Mouse (Mus musculus): ENCODE measurements around the gene Csnk1e.
A peak's percentile ranks its signal among the peaks of the same experiment; 100 is the strongest.

The Csnk1e gene

GRCm38 (mm10) chr15:79395281-79395680 lies 60.1 kb downstream of the Csnk1e start:
- no peak for TF ChIP-seq GATA4 (IDR thresholded peaks at IDR 0.05; ENCODE audit: insufficient replicate concordance, low read length)

DNA sequence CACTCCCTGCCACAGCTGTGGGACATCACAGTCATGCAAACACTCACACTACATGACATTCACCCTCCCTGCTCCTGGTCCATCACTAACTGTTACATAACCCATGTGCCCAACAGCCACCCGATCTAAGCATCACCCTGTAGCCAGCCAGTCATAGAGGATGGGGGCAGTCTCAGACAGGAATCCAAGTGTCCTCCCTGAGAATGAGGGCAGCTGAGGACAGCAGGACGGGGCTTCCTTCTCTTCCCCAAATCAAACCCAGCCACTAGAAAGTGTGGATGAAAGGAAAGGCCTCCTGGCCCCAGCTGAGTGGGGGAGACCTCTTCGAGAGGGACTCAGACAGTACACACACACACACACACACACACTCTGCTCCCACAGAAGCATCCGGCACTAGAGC lies 60.5 kb downstream of the Csnk1e start:
- no peak for TF ChIP-seq GATA4 (IDR thresholded peaks at IDR 0.05; ENCODE audit: insufficient replicate concordance, low read length)

DNA sequence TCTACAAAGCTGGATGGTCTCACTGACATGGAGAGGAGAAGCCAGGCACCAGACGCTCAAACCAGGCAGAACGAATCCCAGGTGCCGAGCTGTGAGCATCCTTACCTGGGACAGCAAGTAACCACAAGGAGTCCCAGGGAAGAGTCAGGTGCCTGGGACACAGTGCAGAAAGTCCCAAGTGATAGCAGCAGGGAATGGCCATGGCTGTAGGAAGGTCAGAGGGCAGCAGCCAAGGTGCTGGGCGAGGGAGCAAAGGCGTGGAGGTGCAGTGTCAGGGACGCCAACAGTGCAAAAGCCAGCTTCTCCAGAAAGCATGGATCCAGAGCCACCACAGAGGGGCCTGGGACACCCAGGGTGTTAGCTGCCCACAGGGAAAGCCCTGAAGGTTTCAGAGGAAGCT lies 62.3 kb downstream of the Csnk1e start:
- no peak for TF ChIP-seq GATA4 (IDR thresholded peaks at IDR 0.05; ENCODE audit: insufficient replicate concordance, low read length)

- TF ChIP-seq GATA4 (IDR thresholded peaks at IDR 0.05; ENCODE audit: insufficient replicate concordance, low read length): peak; percentile 47; the same call in 1 of the 2 replicates
Measured at GRCm38 (mm10) chr15:79392527-79392926, 62.8 kb downstream of the Csnk1e start.

GRCm38 (mm10) chr15:79391447-79392093 lies 63.8 kb downstream of the Csnk1e start:
- TF ChIP-seq GATA4 (IDR thresholded peaks at IDR 0.05; ENCODE audit: insufficient replicate concordance, low read length): peak; percentile 46; the same call in 1 of the 2 replicates

GRCm38 (mm10) chr15:79390434-79390833 lies 64.9 kb downstream of the Csnk1e start:
- no peak; the same call in 1 of the 2 replicates for TF ChIP-seq GATA4 (IDR thresholded peaks at IDR 0.05; ENCODE audit: insufficient replicate concordance, low read length)

GRCm38 (mm10) chr15:79388171-79388570 lies 67.2 kb downstream of the Csnk1e start:
- TF ChIP-seq GATA4 (IDR thresholded peaks at IDR 0.05; ENCODE audit: insufficient replicate concordance, low read length): no peak

GRCm38 (mm10) chr15:79387611-79388010 lies 67.8 kb downstream of the Csnk1e start:
- TF ChIP-seq GATA4 (IDR thresholded peaks at IDR 0.05; ENCODE audit: insufficient replicate concordance, low read length): no peak

DNA sequence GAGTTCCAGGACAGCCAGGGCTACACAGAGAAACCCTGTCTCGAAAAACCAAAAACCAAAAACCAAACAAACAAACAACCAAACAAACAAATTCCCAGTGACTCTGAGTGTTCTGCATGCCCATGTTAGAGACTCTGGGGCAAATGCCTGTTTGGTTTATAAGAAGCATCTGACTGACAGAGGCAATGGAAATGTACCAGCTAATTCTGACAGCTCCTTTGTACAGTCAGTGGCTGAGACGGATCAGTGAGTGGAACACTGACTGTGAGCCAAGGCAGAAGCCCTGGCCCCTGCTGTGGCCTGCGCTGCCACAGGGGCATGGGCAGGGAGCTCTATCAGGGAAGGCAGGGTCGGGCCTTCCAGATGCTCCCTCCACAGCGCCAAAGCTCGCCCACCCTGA lies 68.3 kb downstream of the Csnk1e start:
- no peak for TF ChIP-seq GATA4 (IDR thresholded peaks at IDR 0.05; ENCODE audit: insufficient replicate concordance, low read length)

DNA sequence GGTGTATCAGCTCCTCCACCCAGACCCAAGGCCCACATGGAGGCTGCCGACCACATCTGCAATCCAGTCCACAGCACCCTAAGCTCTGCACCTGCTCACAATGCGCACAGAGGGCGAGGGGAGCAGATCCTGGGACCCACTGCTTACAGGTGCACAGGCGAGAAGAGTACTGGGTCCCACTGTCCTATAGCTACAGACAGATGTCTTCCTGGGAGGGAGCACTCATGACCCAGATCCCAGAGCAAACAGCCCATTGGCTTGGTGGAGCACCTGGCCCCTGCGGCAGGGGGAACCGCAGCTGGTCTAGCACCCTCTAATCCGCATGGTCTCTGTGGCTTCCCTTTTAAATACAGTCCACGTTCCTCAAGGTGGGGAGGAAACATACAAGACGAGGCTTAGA lies 73.7 kb downstream of the Csnk1e start:
- no peak for TF ChIP-seq GATA4 (IDR thresholded peaks at IDR 0.05; ENCODE audit: insufficient replicate concordance, low read length)

- no peak for TF ChIP-seq GATA4 (IDR thresholded peaks at IDR 0.05; ENCODE audit: insufficient replicate concordance, low read length)
Measured at GRCm38 (mm10) chr15:79380468-79381444, 74.6 kb downstream of the Csnk1e start.

GRCm38 (mm10) chr15:79379658-79380057 lies 75.7 kb downstream of the Csnk1e start:
- no peak for TF ChIP-seq GATA4 (IDR thresholded peaks at IDR 0.05; ENCODE audit: insufficient replicate concordance, low read length)

DNA sequence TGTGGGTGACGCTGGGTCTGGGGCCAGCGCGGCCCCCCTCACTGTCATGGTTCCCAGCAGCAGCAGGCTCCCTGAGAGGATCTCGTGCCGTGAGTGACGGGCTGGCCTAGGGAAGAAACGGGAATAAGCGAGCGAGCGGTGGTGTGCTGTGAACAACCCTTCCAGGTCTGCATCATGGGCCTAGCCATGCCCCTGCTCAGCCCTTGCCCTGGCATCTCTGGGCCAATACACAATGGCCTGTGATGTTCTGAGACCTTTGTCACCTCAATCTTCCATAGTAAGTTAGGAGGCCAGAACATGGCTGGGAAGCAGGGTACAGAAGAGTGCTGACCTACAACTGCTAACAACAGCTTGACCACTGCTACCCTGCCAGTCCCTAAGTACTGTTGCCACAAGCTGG lies 76.8 kb downstream of the Csnk1e start:
- TF ChIP-seq GATA4 (IDR thresholded peaks at IDR 0.05; ENCODE audit: insufficient replicate concordance, low read length): no peak

GRCm38 (mm10) chr15:79377681-79378080 lies 77.7 kb downstream of the Csnk1e start:
- no peak for TF ChIP-seq GATA4 (IDR thresholded peaks at IDR 0.05; ENCODE audit: insufficient replicate concordance, low read length)

DNA sequence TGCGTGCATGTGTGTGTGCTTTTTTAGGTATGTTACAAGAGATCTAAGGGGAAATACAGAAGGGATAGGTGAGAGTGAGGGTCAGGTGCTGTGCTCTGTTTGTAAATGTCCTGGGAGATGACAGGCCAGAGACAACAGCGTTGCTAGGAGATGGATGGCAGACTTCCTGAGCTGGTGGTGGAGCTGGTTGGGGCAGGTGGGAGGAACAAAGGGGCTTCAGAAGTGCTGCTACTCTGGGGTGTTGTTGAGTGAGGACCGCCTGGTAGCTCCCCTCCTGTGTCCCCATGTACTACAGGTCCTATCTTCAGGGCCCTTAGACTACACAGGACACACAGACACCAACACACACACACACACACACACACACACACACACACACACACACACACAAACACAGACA lies 80.6 kb downstream of the Csnk1e start:
- no peak for TF ChIP-seq GATA4 (IDR thresholded peaks at IDR 0.05; ENCODE audit: insufficient replicate concordance, low read length)

GRCm38 (mm10) chr15:79370281-79370843 lies 85.0 kb downstream of the Csnk1e start:
- TF ChIP-seq GATA4 (IDR thresholded peaks at IDR 0.05; ENCODE audit: insufficient replicate concordance, low read length): no peak

Data from liver, adult (tissue).